Mouse (Mus musculus) heart, postnatal 0 days (tissue): Measurements from ENCODE around the gene Lcor.

ENCODE experiments used
- CTCF ChIP-seq: IDR thresholded peaks from 2 replicates; pipeline ENCODE4 v1.5.1; 2016; ENCODE audit warnings: antibody characterized with exemption, control low read depth, low read depth
- EP300 ChIP-seq: IDR thresholded peaks from 2 replicates; pipeline ENCODE4 v1.6.1; 2016; ENCODE audit warnings: antibody characterized with exemption, low read depth

DNA sequence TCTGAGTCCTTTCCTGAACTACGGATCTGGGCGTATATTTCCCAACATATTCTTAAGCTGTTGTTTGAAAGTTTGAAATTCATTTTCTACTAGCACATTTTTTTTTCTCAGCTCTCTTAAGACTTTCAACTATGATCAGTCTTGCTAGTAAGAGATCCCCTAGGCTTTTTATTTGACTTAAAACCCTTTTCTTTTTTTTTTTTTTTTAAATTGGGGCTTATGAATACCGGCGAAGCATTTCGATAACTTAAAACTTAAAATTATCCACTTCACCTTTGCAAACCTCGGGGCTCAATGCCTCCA is 599 bp upstream of the Lcor start:
- TF ChIP-seq CTCF (no peak), EP300 (no peak)
